Mouse (Mus musculus): ENCODE results near the gene Fam213a. TPM values are rescaled to one million over a fixed set of nuclear protein-coding genes. Genes with fewer than 3 reads are reported as not detected.

Gene Fam213a
- polyA plus RNA-seq, 1 experiment from 2014 or later, result 96.5 TPM

GRCm38 (mm10) chr14:40966862-40967597 lies 46.6 kb downstream of the Fam213a start:
- Histone ChIP-seq H3K4me1 (ENCODE audit: control insufficient read depth, low read depth, low read length) (peaks cover 48% of the 10 kb centered on the region), H3K36me3 (ENCODE audit: control insufficient read depth, insufficient read depth) (no peaks in the 10 kb centered on the region), H3K9ac (ENCODE audit: low read depth, low read length) (peak overlapping the region; percentile 96), H3K9me3 (replicated peaks; ENCODE audit: control insufficient read depth, low read length) (no peaks in the 10 kb centered on the region), H3K4me2 (ENCODE audit: low read depth, low read length) (peak overlapping the region; percentile 90), H3K4me3 (ENCODE audit: low read depth, low read length) (peak overlapping the region; percentile 86), H3K27me3 (ENCODE audit: control insufficient read depth, insufficient read depth, low read depth, low read length) (no peaks in the 10 kb centered on the region), H3K27ac (ENCODE audit: low read length) (peak overlapping the region; percentile 96)
- peak; percentile 88 for ATAC-seq (ENCODE audit: low read depth)
- WGBS (ENCODE audit: insufficient replicate concordance), result under 1% methylated on average over 59 of the region's 62 CpGs

GRCm38 (mm10) chr14:40966392-40966861 lies 47.2 kb downstream of the Fam213a start, which contains the start of gene Tspan14:
Tspan14 (minus strand) TSS chr14:40966807.
- peaks cover 53% of the 10 kb centered on the region for H3K4me1 ChIP-seq (ENCODE audit: control insufficient read depth, low read depth, low read length)
- peak within 1 kb of the TSS; percentile 96 for H3K27ac ChIP-seq (ENCODE audit: low read length)
- H3K27me3 ChIP-seq (ENCODE audit: control insufficient read depth, insufficient read depth, low read depth, low read length), result no peaks in the 10 kb centered on the region
- H3K4me2 ChIP-seq (ENCODE audit: low read depth, low read length), result peak within 1 kb of the TSS; percentile 90
- WGBS (ENCODE audit: insufficient replicate concordance), result under 1% methylated on average over 54 of the region's 54 CpGs
- peak within 1 kb of the TSS; percentile 96 for H3K9ac ChIP-seq (ENCODE audit: low read depth, low read length)
- no peaks in the 10 kb centered on the region for H3K36me3 ChIP-seq (ENCODE audit: control insufficient read depth, insufficient read depth)
- peak; percentile 31 for ATAC-seq (ENCODE audit: low read depth)
- no peaks in the 10 kb centered on the region for H3K9me3 ChIP-seq (replicated peaks; ENCODE audit: control insufficient read depth, low read length)
- H3K4me3 ChIP-seq (ENCODE audit: low read depth, low read length), result peak within 1 kb of the TSS; percentile 86

- no peaks in the 10 kb centered on the region for H3K36me3 ChIP-seq (ENCODE audit: control insufficient read depth, insufficient read depth)
- H3K4me1 ChIP-seq (ENCODE audit: control insufficient read depth, low read depth, low read length), result peaks cover 53% of the 10 kb centered on the region
- H3K4me3 ChIP-seq (ENCODE audit: low read depth, low read length), result peak overlapping the region; percentile 86
- peak overlapping the region; percentile 96 for H3K9ac ChIP-seq (ENCODE audit: low read depth, low read length)
- peak overlapping the region; percentile 90 for H3K4me2 ChIP-seq (ENCODE audit: low read depth, low read length)
- peak overlapping the region; percentile 96 for H3K27ac ChIP-seq (ENCODE audit: low read length)
- no peaks in the 10 kb centered on the region for H3K9me3 ChIP-seq (replicated peaks; ENCODE audit: control insufficient read depth, low read length)
- ATAC-seq (ENCODE audit: low read depth), result no peak
- H3K27me3 ChIP-seq (ENCODE audit: control insufficient read depth, insufficient read depth, low read depth, low read length), result no peaks in the 10 kb centered on the region
- WGBS (ENCODE audit: insufficient replicate concordance), result under 1% methylated on average over 15 of the region's 15 CpGs
Measured at GRCm38 (mm10) chr14:40965507-40966356, 47.9 kb downstream of the Fam213a start.

GRCm38 (mm10) chr14:40964881-40965280 lies 48.7 kb downstream of the Fam213a start:
- Histone ChIP-seq H3K4me3 (ENCODE audit: low read depth, low read length) (peak overlapping the region; percentile 86), H3K9me3 (replicated peaks; ENCODE audit: control insufficient read depth, low read length) (no peaks in the 10 kb centered on the region), H3K27ac (ENCODE audit: low read length) (no peak overlapping the region), H3K27me3 (ENCODE audit: control insufficient read depth, insufficient read depth, low read depth, low read length) (no peaks in the 10 kb centered on the region), H3K4me2 (ENCODE audit: low read depth, low read length) (peak overlapping the region; percentile 90), H3K4me1 (ENCODE audit: control insufficient read depth, low read depth, low read length) (peaks cover 60% of the 10 kb centered on the region), H3K36me3 (ENCODE audit: control insufficient read depth, insufficient read depth) (no peaks in the 10 kb centered on the region), H3K9ac (ENCODE audit: low read depth, low read length) (peak overlapping the region; percentile 32)
- no peak for ATAC-seq (ENCODE audit: low read depth)

GRCm38 (mm10) chr14:40964214-40964610 lies 49.4 kb downstream of the Fam213a start:
- Histone ChIP-seq H3K4me2 (ENCODE audit: low read depth, low read length) (peak overlapping the region; percentile 19), H3K36me3 (ENCODE audit: control insufficient read depth, insufficient read depth) (no peaks in the 10 kb centered on the region), H3K9me3 (replicated peaks; ENCODE audit: control insufficient read depth, low read length) (no peaks in the 10 kb centered on the region), H3K27me3 (ENCODE audit: control insufficient read depth, insufficient read depth, low read depth, low read length) (no peaks in the 10 kb centered on the region), H3K4me3 (ENCODE audit: low read depth, low read length) (no peak overlapping the region; the same call in 1 of the 2 replicates), H3K27ac (ENCODE audit: low read length) (no peak overlapping the region), H3K4me1 (ENCODE audit: control insufficient read depth, low read depth, low read length) (peaks cover 67% of the 10 kb centered on the region), H3K9ac (ENCODE audit: low read depth, low read length) (no peak overlapping the region)
- ATAC-seq (ENCODE audit: low read depth), result no peak
- WGBS (ENCODE audit: insufficient replicate concordance), result 78% methylated on average over 3 of the region's 3 CpGs

GRCm38 (mm10) chr14:40963501-40964213 lies 49.9 kb downstream of the Fam213a start:
- H3K4me2 ChIP-seq (ENCODE audit: low read depth, low read length), result peak overlapping the region; percentile 61; the same call in 1 of the 2 replicates
- no peak for ATAC-seq (ENCODE audit: low read depth)
- peaks cover 72% of the 10 kb centered on the region for H3K4me1 ChIP-seq (ENCODE audit: control insufficient read depth, low read depth, low read length)
- H3K9me3 ChIP-seq (replicated peaks; ENCODE audit: control insufficient read depth, low read length), result no peaks in the 10 kb centered on the region
- peak overlapping the region; percentile 4 for H3K27ac ChIP-seq (ENCODE audit: low read length)
- no peaks in the 10 kb centered on the region for H3K36me3 ChIP-seq (ENCODE audit: control insufficient read depth, insufficient read depth)
- H3K4me3 ChIP-seq (ENCODE audit: low read depth, low read length), result no peak overlapping the region
- no peak overlapping the region for H3K9ac ChIP-seq (ENCODE audit: low read depth, low read length)
- WGBS (ENCODE audit: insufficient replicate concordance), result 29% methylated on average over 3 of the region's 3 CpGs
- H3K27me3 ChIP-seq (ENCODE audit: control insufficient read depth, insufficient read depth, low read depth, low read length), result no peaks in the 10 kb centered on the region

GRCm38 (mm10) chr14:40962365-40963290 lies 51.0 kb downstream of the Fam213a start:
- peaks cover 76% of the 10 kb centered on the region for H3K4me1 ChIP-seq (ENCODE audit: control insufficient read depth, low read depth, low read length)
- WGBS (ENCODE audit: insufficient replicate concordance), result 44% methylated on average over 11 of the region's 11 CpGs
- peak overlapping the region; percentile 80 for H3K27ac ChIP-seq (ENCODE audit: low read length)
- ATAC-seq (ENCODE audit: low read depth), result peak; percentile 12
- H3K4me2 ChIP-seq (ENCODE audit: low read depth, low read length), result peak overlapping the region; percentile 61
- peak overlapping the region; percentile 19 for H3K4me3 ChIP-seq (ENCODE audit: low read depth, low read length)
- H3K9ac ChIP-seq (ENCODE audit: low read depth, low read length), result peak overlapping the region; percentile 26
- H3K9me3 ChIP-seq (replicated peaks; ENCODE audit: control insufficient read depth, low read length), result no peaks in the 10 kb centered on the region
- no peaks in the 10 kb centered on the region for H3K36me3 ChIP-seq (ENCODE audit: control insufficient read depth, insufficient read depth)
- no peaks in the 10 kb centered on the region for H3K27me3 ChIP-seq (ENCODE audit: control insufficient read depth, insufficient read depth, low read depth, low read length)

- Histone ChIP-seq H3K9me3 (replicated peaks; ENCODE audit: control insufficient read depth, low read length) (no peaks in the 10 kb centered on the region), H3K27me3 (ENCODE audit: control insufficient read depth, insufficient read depth, low read depth, low read length) (no peaks in the 10 kb centered on the region), H3K36me3 (ENCODE audit: control insufficient read depth, insufficient read depth) (no peaks in the 10 kb centered on the region), H3K27ac (ENCODE audit: low read length) (peak overlapping the region; percentile 80; the same call in 1 of the 2 replicates), H3K4me2 (ENCODE audit: low read depth, low read length) (no peak overlapping the region), H3K4me1 (ENCODE audit: control insufficient read depth, low read depth, low read length) (peaks cover 86% of the 10 kb centered on the region), H3K9ac (ENCODE audit: low read depth, low read length) (no peak overlapping the region), H3K4me3 (ENCODE audit: low read depth, low read length) (no peak overlapping the region)
- ATAC-seq (ENCODE audit: low read depth), result no peak
- WGBS (ENCODE audit: insufficient replicate concordance), result 55% methylated on average over 4 of the region's 4 CpGs
Measured at GRCm38 (mm10) chr14:40960237-40960636, 53.4 kb downstream of the Fam213a start.

Measured in liver, embryonic 16.5 days (tissue).